27 mouse cellular contexts compared by ENCODE assay signal in genomic region chr9:69673463-69674105, GRCm38 (mm10).
DNase-seq lines count a peak whose midpoint lies in the region; ATAC-seq and TF ChIP-seq lines count a peak whose summit lies in the region.
"Had no signal": no experiment of that assay in that cellular context is flagged by ENCODE, and none has a peak within 500 bp of the region (broad histone marks: within the 10 kb centered on the region; RNA-seq: fewer than 3 reads in every experiment).

No protein-coding gene starts in this region.

- no peak for TF ChIP-seq RAD21 in CH12.LX (IDR thresholded peaks at IDR 0.05; ENCODE audit: low read depth, low read length)

- H3K9ac ChIP-seq in hindbrain, postnatal 0 days (replicated peaks; ENCODE audit: low read length), result no peak overlapping the region
- H3K9ac ChIP-seq in hindbrain, embryonic 12.5 days, result no peak overlapping the region
- H3K9ac ChIP-seq in midbrain, embryonic 14.5 days (replicated peaks; ENCODE audit: low read length), result no peak overlapping the region
- H3K9ac ChIP-seq in midbrain, embryonic 15.5 days, result no peak overlapping the region
- H3K9ac ChIP-seq in CH12.LX (ENCODE audit: insufficient read depth, low read depth), result no peak overlapping the region
- H3K9ac ChIP-seq: embryonic facial prominence, embryonic 13.5 days; embryonic facial prominence, embryonic 15.5 days; forebrain, embryonic 12.5 days had no signal

- 0 out of 2 replicates have a peak, but pooled peaks cover 5% of the 10 kb centered on the region for H3K4me1 ChIP-seq in hindbrain, postnatal 0 days (ENCODE audit: insufficient read depth, low read length)
- H3K4me1 ChIP-seq in hindbrain, embryonic 12.5 days, result peaks cover 24% of the 10 kb centered on the region
- peaks cover 22% of the 10 kb centered on the region for H3K4me1 ChIP-seq in midbrain, embryonic 14.5 days (ENCODE audit: control insufficient read depth, insufficient read depth, low read length)
- peaks cover 27% of the 10 kb centered on the region for H3K4me1 ChIP-seq in midbrain, embryonic 15.5 days
- peaks cover 21 to 48% of the 10 kb centered on the region in 2 experiments for H3K4me1 ChIP-seq in CH12.LX (ENCODE audit: control insufficient read depth in 1 of 2, insufficient read depth in 2 of 2)

- dilution Hi-C loops in CH12.LX (cut with MboI; ENCODE audit: extremely low pct_ligation_motif_present, extremely low pct_unique_long_range_greater_than_20kb, low sequenced_read_pairs), result no loop called here

- 44% methylated on average over 10 of the region's 10 CpGs for WGBS in hindbrain, postnatal 0 days
- WGBS in hindbrain, embryonic 12.5 days, result 68% methylated on average over 10 of the region's 10 CpGs
- WGBS in midbrain, embryonic 14.5 days, result 53% methylated on average over 10 of the region's 10 CpGs
- 51% methylated on average over 10 of the region's 10 CpGs for WGBS in midbrain, embryonic 15.5 days

- no peak for TF ChIP-seq POLR2A in CH12.LX (IDR thresholded peaks at IDR 0.05; ENCODE audit: low read depth, low read length)
- TF ChIP-seq POLR2A in brain, embryonic 14.5 days (IDR thresholded peaks at IDR 0.05; ENCODE audit: borderline replicate concordance, extremely low read depth, insufficient read depth, insufficient read length, poor library complexity, severe bottlenecking), result no peak

- in situ Hi-C loops in CH12.LX (cut with MboI; ENCODE audit: low pct_ligation_motif_present, low pct_unique_long_range_greater_than_20kb, low sequenced_read_pairs), result no loop called here

- no peaks in the 10 kb centered on the region for H3K79me2 ChIP-seq in CH12.LX (replicated peaks; ENCODE audit: control insufficient read depth, extremely low read depth, insufficient read depth, poor library complexity, severe bottlenecking)

- H3K36me3 ChIP-seq in hindbrain, postnatal 0 days (ENCODE audit: insufficient read depth, low read length), result no peaks in the 10 kb centered on the region
- no peaks in the 10 kb centered on the region for H3K36me3 ChIP-seq in hindbrain, embryonic 12.5 days
- no peaks in the 10 kb centered on the region for H3K36me3 ChIP-seq in midbrain, embryonic 14.5 days (ENCODE audit: control insufficient read depth, insufficient read depth, low read length)
- no peaks in the 10 kb centered on the region for H3K36me3 ChIP-seq in midbrain, embryonic 15.5 days (replicated peaks)
- no peaks in the 10 kb centered on the region for H3K36me3 ChIP-seq in CH12.LX (replicated peaks in 1 of 2; ENCODE audit: control insufficient read depth in 1 of 2, insufficient read depth in 1 of 2, low read length in 1 of 2)
- H3K36me3 ChIP-seq: embryonic facial prominence, embryonic 13.5 days; embryonic facial prominence, embryonic 15.5 days; forebrain, embryonic 10.5 days; forebrain, embryonic 12.5 days; G1E had no signal

- no peaks in the 10 kb centered on the region for H3K9me3 ChIP-seq in hindbrain, postnatal 0 days (ENCODE audit: low read length)
- H3K9me3 ChIP-seq in hindbrain, embryonic 12.5 days (replicated peaks), result no peaks in the 10 kb centered on the region
- no peaks in the 10 kb centered on the region for H3K9me3 ChIP-seq in midbrain, embryonic 14.5 days (ENCODE audit: control insufficient read depth, low read length)
- H3K9me3 ChIP-seq in midbrain, embryonic 15.5 days, result no peaks in the 10 kb centered on the region
- H3K9me3 ChIP-seq in CH12.LX (replicated peaks; ENCODE audit: low read length), result peaks cover 2% of the 10 kb centered on the region
- H3K9me3 ChIP-seq: embryonic facial prominence, embryonic 15.5 days; forebrain, embryonic 10.5 days; G1E had no signal

- H3K27me3 ChIP-seq in hindbrain, postnatal 0 days (ENCODE audit: insufficient read depth, low read length), result peaks cover 4% of the 10 kb centered on the region; the same call in 1 of the 2 replicates
- H3K27me3 ChIP-seq in hindbrain, embryonic 12.5 days, result peaks cover 43% of the 10 kb centered on the region
- peaks cover 24% of the 10 kb centered on the region for H3K27me3 ChIP-seq in midbrain, embryonic 14.5 days (ENCODE audit: control insufficient read depth, insufficient read depth, low read length)
- H3K27me3 ChIP-seq in midbrain, embryonic 15.5 days (replicated peaks), result peaks cover 14% of the 10 kb centered on the region
- no peaks in the 10 kb centered on the region for H3K27me3 ChIP-seq in CH12.LX (replicated peaks)

- DNase-seq in hindbrain, postnatal 0 days (ENCODE audit: low spot score), result no peak
- peak; percentile 51 for DNase-seq in midbrain, embryonic 14.5 days
- DNase-seq in CH12.LX (ENCODE audit: extremely low read depth), result no peak
- DNase-seq in brain, embryonic 14.5 days (ENCODE audit: low read depth), result peak; percentile 33
- no peak for DNase-seq in yolk sac, embryonic 10.5 days (ENCODE audit: low spot score)
- DNase-seq: adrenal gland, adult 8-10 months; adrenal gland, postnatal 14 days; adrenal gland, postnatal 36 days; cerebellum, adult 11 months; cerebellum, adult 18-20 months; cerebellum, adult 8-10 months; cerebellum, adult 9-11 months; cerebellum, postnatal 14 days; cerebellum, postnatal 36 days; embryo, embryonic 11 days had no signal

- no peak for ATAC-seq in hindbrain, postnatal 0 days
- ATAC-seq in hindbrain, embryonic 12.5 days (ENCODE audit: low FRiP score), result no peak
- no peak for ATAC-seq in midbrain, embryonic 14.5 days (ENCODE audit: low FRiP score, low TSS enrichment)
- no peak for ATAC-seq in midbrain, embryonic 15.5 days (replicated peaks)
- ATAC-seq: activated CD4-positive, CD25-positive, alpha-beta regulatory T cell, adult 4 months; forebrain, embryonic 14.5 days; forebrain, embryonic 16.5 days; Patski had no signal

- H3K4me2 ChIP-seq in hindbrain, postnatal 0 days (ENCODE audit: low read depth, low read length), result no peak overlapping the region
- H3K4me2 ChIP-seq in hindbrain, embryonic 12.5 days (replicated peaks), result no peak overlapping the region
- H3K4me2 ChIP-seq in midbrain, embryonic 14.5 days (ENCODE audit: low read length), result no peak overlapping the region
- no peak overlapping the region for H3K4me2 ChIP-seq in midbrain, embryonic 15.5 days
- H3K4me2 ChIP-seq in CH12.LX (ENCODE audit: insufficient read depth, low read depth, poor library complexity, severe bottlenecking), result peak overlapping the region; percentile 60
- H3K4me2 ChIP-seq: embryonic facial prominence, embryonic 13.5 days; embryonic facial prominence, embryonic 15.5 days; forebrain, embryonic 12.5 days had no signal

- peak; percentile 77 for TF ChIP-seq EP300 in CH12.LX (IDR thresholded peaks at IDR 0.05; ENCODE audit: low read length)

- H3K4me3 ChIP-seq in hindbrain, postnatal 0 days (ENCODE audit: low read length), result no peak overlapping the region
- no peak overlapping the region for H3K4me3 ChIP-seq in hindbrain, embryonic 12.5 days
- H3K4me3 ChIP-seq in midbrain, embryonic 14.5 days (replicated peaks; ENCODE audit: low read depth, low read length), result no peak overlapping the region
- no peak overlapping the region for H3K4me3 ChIP-seq in midbrain, embryonic 15.5 days
- no peak overlapping the region for H3K4me3 ChIP-seq in CH12.LX (replicated peaks in 1 of 3; ENCODE audit: low read depth in 2 of 3, low read length in 2 of 3, poor library complexity in 1 of 3)
- H3K4me3 ChIP-seq: embryonic facial prominence, embryonic 13.5 days; embryonic facial prominence, embryonic 15.5 days; erythroblast, embryonic 14.5 days; forebrain, embryonic 10.5 days; forebrain, embryonic 12.5 days had no signal

- H3K27ac ChIP-seq in hindbrain, postnatal 0 days, result peak overlapping the region; percentile 3; the same call in 1 of the 2 replicates
- H3K27ac ChIP-seq in hindbrain, embryonic 12.5 days, result no peak overlapping the region
- H3K27ac ChIP-seq in midbrain, embryonic 14.5 days (replicated peaks; ENCODE audit: low read depth, low read length), result no peak overlapping the region
- H3K27ac ChIP-seq in midbrain, embryonic 15.5 days, result no peak overlapping the region
- H3K27ac ChIP-seq in CH12.LX (ENCODE audit: insufficient read depth, low read depth), result no peak overlapping the region
- H3K27ac ChIP-seq: embryonic facial prominence, embryonic 13.5 days; embryonic facial prominence, embryonic 15.5 days; forebrain, embryonic 10.5 days; forebrain, embryonic 12.5 days had no signal

- no peak for TF ChIP-seq CTCF in hindbrain, postnatal 0 days (IDR thresholded peaks at IDR 0.05; ENCODE audit: low read depth)
- no peak for TF ChIP-seq CTCF in CH12.LX (conservative IDR thresholded peaks at IDR 0.05 in 1 of 2, IDR thresholded peaks at IDR 0.05 in 1 of 2; ENCODE audit: low read depth in 2 of 2, low read length in 2 of 2)
- TF ChIP-seq CTCF in brain, embryonic 14.5 days (IDR thresholded peaks at IDR 0.05; ENCODE audit: borderline replicate concordance, extremely low read depth, insufficient read depth, insufficient read length), result no peak

TF ChIP-seq in CH12.LX, 34 proteins besides CTCF, POLR2A, EP300 and RAD21:
- no peak for TF ChIP-seq ZNF384 (IDR thresholded peaks at IDR 0.05; ENCODE audit: low read depth, low read length)
- TF ChIP-seq TCF12 (IDR thresholded peaks at IDR 0.05; ENCODE audit: low read depth, low read length), result no peak
- TF ChIP-seq ETS1 (conservative IDR thresholded peaks at IDR 0.05; ENCODE audit: low read depth, low read length), result peak; percentile 27; the same call in 1 of the 2 replicates
- no peak for TF ChIP-seq ELF1 (IDR thresholded peaks at IDR 0.05; ENCODE audit: low read depth, low read length)
- TF ChIP-seq HCFC1 (IDR thresholded peaks at IDR 0.05; ENCODE audit: low read depth, low read length), result no peak
- TF ChIP-seq MAFK (IDR thresholded peaks at IDR 0.05; ENCODE audit: insufficient replicate concordance, low read length), result no peak
- TF ChIP-seq UBTF (IDR thresholded peaks at IDR 0.05; ENCODE audit: low read depth, low read length), result no peak
- no peak for TF ChIP-seq GABPA (IDR thresholded peaks at IDR 0.05; ENCODE audit: insufficient replicate concordance, low read depth, low read length)
- peak; percentile 53; the same call in 1 of the 2 replicates for TF ChIP-seq IRF4 (IDR thresholded peaks at IDR 0.05; ENCODE audit: low read depth, low read length)
- no peak for TF ChIP-seq E2F4 (IDR thresholded peaks at IDR 0.05; ENCODE audit: insufficient replicate concordance, low read depth, low read length)
- TF ChIP-seq JUND (conservative IDR thresholded peaks at IDR 0.05; ENCODE audit: low read depth, low read length), result peak; percentile 37; the same call in 1 of the 2 replicates
- no peak for TF ChIP-seq ZC3H11A (IDR thresholded peaks at IDR 0.05; ENCODE audit: low read depth, low read length)
- TF ChIP-seq TBP (conservative IDR thresholded peaks at IDR 0.05; ENCODE audit: low read depth, low read length), result no peak
TF ChIP-seq in CH12.LX: peak in this region for 3.

Comparison
In these comparisons a context has a peak if more than half of its experiments do, and no peak if none do; other contexts are left out.
1. DNase-seq: peak in midbrain, embryonic 14.5 days (single experiment) and brain, embryonic 14.5 days (single experiment); none in hindbrain, postnatal 0 days (single experiment), CH12.LX (single experiment) and yolk sac, embryonic 10.5 days (single experiment).